Mouse (Mus musculus) cerebellum, adult 2 months (tissue): Measurements from ENCODE around the gene Snap23.

ENCODE experiments used
- CTCF ChIP-seq: fragments of 200-500 bp; IDR thresholded peaks from 2 replicates; pipeline ENCODE4 v1.5.1; 2011; ENCODE audit warnings: low read depth, mild to moderate bottlenecking, control low read depth, low read length, moderate library complexity, borderline replicate concordance; ENCODE audit not compliant: insufficient read depth
- POLR2A ChIP-seq: fragments of 200-500 bp; IDR thresholded peaks from 2 replicates; pipeline ENCODE4 v1.6.1; 2011; ENCODE audit warnings: low read length, control low read depth, borderline replicate concordance; ENCODE audit not compliant: insufficient read depth

DNA sequence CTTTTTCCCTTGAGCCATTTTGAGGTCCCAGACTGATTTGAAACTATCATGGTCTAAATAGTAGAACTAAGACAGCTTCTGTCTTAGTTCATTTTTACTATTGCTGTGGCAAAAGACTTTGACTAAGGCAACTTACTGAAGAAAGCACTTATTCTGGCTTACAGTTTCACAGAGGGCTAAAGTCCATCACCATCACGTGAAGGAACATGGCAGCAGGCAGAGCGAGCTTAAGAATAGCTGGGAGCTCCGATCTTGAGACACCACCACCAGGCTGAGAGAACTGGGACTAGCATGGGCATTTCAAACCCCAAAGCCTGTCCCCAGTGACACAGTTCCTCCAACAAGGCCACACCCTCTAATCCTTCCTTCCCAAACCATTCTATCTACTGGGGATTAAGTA is 3.6 kb downstream of the Snap23 start:
- TF ChIP-seq POLR2A (no peak), CTCF (no peak)
